Mouse (Mus musculus): Measurements from ENCODE around the gene Creb5. TPM values are rescaled to one million over a fixed set of nuclear protein-coding genes. Genes with fewer than 3 reads are reported as not detected.

Creb5 gene
- polyA plus RNA-seq, 1 experiment: 6.1 TPM

DNA sequence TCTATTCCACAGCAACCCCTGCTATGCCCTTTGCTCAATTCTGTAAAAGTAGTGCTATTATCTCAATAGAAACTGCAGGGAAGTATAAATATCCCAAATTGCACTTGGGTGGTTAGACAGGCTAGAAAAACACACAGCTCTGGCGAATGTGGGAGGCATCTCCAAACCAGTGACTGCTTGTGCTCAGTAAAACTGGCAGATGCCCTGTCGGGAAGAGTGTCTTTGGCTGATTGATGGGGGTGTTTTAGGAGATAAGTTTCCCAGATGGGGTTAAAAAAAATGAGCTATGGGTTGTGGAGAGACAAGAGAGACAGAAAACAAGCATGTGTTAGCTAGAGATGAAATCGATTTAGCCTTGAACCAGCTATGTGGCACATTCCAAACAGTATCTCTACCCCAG is 163.4 kb downstream of the Creb5 start:
- H3K27ac ChIP-seq (ENCODE audit: insufficient read depth, low read length): no peak overlapping the region
- H3K9ac ChIP-seq (ENCODE audit: low read depth, poor library complexity, severe bottlenecking): no peak overlapping the region
- H3K27me3 ChIP-seq (ENCODE audit: control insufficient read depth, insufficient read depth, low read length, poor library complexity, severe bottlenecking): no peaks in the 10 kb centered on the region
- TF ChIP-seq POLR2A (IDR thresholded peaks at IDR 0.05; ENCODE audit: insufficient read depth, low read length): no peak
- no peak for TF ChIP-seq CTCF (IDR thresholded peaks at IDR 0.05; ENCODE audit: low read depth, low read length)
- no peak for TF ChIP-seq EP300 (IDR thresholded peaks at IDR 0.05; ENCODE audit: insufficient read depth, low read depth, low read length)
- H3K4me1 ChIP-seq (ENCODE audit: control insufficient read depth, insufficient read depth, low read length): peaks cover 2% of the 10 kb centered on the region
- H3K4me3 ChIP-seq (ENCODE audit: low read depth, low read length): no peak overlapping the region
- H3K36me3 ChIP-seq (ENCODE audit: control insufficient read depth, insufficient read depth, low read length, poor library complexity, severe bottlenecking): no peaks in the 10 kb centered on the region
- H3K9me3 ChIP-seq (replicated peaks; ENCODE audit: control insufficient read depth, insufficient read depth, low read length, poor library complexity, severe bottlenecking): no peaks in the 10 kb centered on the region

DNA sequence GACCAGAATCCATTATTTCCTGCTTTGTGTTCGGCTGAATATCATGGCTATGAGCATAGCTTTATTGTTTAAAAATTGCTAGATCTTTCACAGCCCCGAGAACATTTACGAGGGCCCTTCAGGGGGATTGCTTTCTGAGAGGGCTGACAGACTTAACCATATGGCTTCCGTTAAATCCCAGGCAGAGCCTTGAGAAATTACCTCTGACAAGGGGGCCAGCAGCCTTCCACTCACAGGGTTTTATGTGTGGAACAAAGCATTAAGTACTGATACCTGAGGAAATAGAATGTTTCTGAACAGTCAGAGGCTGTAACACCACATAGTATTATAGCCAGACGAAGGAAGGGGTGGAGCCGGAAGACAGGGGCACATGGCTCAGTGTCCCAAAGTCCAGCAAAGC is 165.2 kb downstream of the Creb5 start:
- H3K27me3 ChIP-seq (ENCODE audit: control insufficient read depth, insufficient read depth, low read length, poor library complexity, severe bottlenecking): no peaks in the 10 kb centered on the region
- H3K27ac ChIP-seq (ENCODE audit: insufficient read depth, low read length): no peak overlapping the region
- H3K36me3 ChIP-seq (ENCODE audit: control insufficient read depth, insufficient read depth, low read length, poor library complexity, severe bottlenecking): no peaks in the 10 kb centered on the region
- no peak overlapping the region for H3K4me3 ChIP-seq (ENCODE audit: low read depth, low read length)
- H3K9ac ChIP-seq (ENCODE audit: low read depth, poor library complexity, severe bottlenecking): no peak overlapping the region
- H3K4me1 ChIP-seq (ENCODE audit: control insufficient read depth, insufficient read depth, low read length): peaks cover 2% of the 10 kb centered on the region
- TF ChIP-seq POLR2A (IDR thresholded peaks at IDR 0.05; ENCODE audit: insufficient read depth, low read length) (no peak), CTCF (IDR thresholded peaks at IDR 0.05; ENCODE audit: low read depth, low read length) (no peak), EP300 (IDR thresholded peaks at IDR 0.05; ENCODE audit: insufficient read depth, low read depth, low read length) (no peak)
- no peaks in the 10 kb centered on the region for H3K9me3 ChIP-seq (replicated peaks; ENCODE audit: control insufficient read depth, insufficient read depth, low read length, poor library complexity, severe bottlenecking)

DNA sequence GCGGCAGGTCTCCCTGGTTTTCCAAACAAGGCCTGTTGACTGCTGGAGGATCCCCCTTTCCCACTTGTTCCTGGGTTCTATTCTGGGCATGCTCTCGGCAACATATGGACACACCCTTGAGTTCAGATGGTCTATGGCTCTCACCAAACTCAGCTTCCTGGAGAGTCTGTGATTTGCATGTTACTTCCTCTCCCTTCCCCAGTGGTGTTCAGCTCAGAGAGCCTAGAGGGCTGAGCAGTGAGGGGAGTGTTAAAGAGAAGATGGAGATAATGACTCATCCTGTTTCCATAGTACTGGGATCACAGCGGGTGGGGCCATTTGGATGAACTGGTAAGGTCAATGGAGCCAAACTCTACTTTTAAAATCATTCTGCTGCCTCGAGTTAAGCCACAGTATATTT is 168.4 kb downstream of the Creb5 start:
- Histone ChIP-seq H3K36me3 (ENCODE audit: control insufficient read depth, insufficient read depth, low read length, poor library complexity, severe bottlenecking) (no peaks in the 10 kb centered on the region), H3K9me3 (replicated peaks; ENCODE audit: control insufficient read depth, insufficient read depth, low read length, poor library complexity, severe bottlenecking) (no peaks in the 10 kb centered on the region), H3K4me3 (ENCODE audit: low read depth, low read length) (no peak overlapping the region), H3K9ac (ENCODE audit: low read depth, poor library complexity, severe bottlenecking) (no peak overlapping the region), H3K27ac (ENCODE audit: insufficient read depth, low read length) (no peak overlapping the region), H3K27me3 (ENCODE audit: control insufficient read depth, insufficient read depth, low read length, poor library complexity, severe bottlenecking) (no peaks in the 10 kb centered on the region), H3K4me1 (ENCODE audit: control insufficient read depth, insufficient read depth, low read length) (peaks cover 2% of the 10 kb centered on the region)
- no peak for TF ChIP-seq CTCF (IDR thresholded peaks at IDR 0.05; ENCODE audit: low read depth, low read length)
- TF ChIP-seq POLR2A (IDR thresholded peaks at IDR 0.05; ENCODE audit: insufficient read depth, low read length): no peak
- TF ChIP-seq EP300 (IDR thresholded peaks at IDR 0.05; ENCODE audit: insufficient read depth, low read depth, low read length): no peak

DNA sequence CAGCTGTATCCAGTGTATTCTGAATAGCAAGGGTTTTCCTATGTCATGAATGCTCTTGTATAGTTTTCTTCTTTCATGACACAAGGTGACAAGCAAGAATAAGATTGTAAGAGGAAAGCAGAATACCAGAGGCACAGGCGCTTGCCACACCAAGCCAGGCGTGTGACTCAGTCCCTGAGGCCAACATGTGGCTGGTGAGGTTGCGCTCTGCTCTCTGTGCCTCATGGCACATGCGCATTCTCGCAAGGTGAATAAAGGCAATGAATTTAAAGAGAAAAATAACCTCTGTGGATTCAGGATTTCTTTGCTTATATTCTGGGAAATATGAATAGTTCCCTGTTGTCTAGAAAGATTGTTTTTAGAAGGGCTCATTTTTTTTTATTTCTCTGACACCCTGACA is 169.0 kb downstream of the Creb5 start:
- Histone ChIP-seq H3K9me3 (replicated peaks; ENCODE audit: control insufficient read depth, insufficient read depth, low read length, poor library complexity, severe bottlenecking) (no peaks in the 10 kb centered on the region), H3K27me3 (ENCODE audit: control insufficient read depth, insufficient read depth, low read length, poor library complexity, severe bottlenecking) (no peaks in the 10 kb centered on the region), H3K4me1 (ENCODE audit: control insufficient read depth, insufficient read depth, low read length) (peaks cover 2% of the 10 kb centered on the region), H3K27ac (ENCODE audit: insufficient read depth, low read length) (no peak overlapping the region), H3K36me3 (ENCODE audit: control insufficient read depth, insufficient read depth, low read length, poor library complexity, severe bottlenecking) (no peaks in the 10 kb centered on the region), H3K9ac (ENCODE audit: low read depth, poor library complexity, severe bottlenecking) (no peak overlapping the region), H3K4me3 (ENCODE audit: low read depth, low read length) (no peak overlapping the region)
- no peak for TF ChIP-seq CTCF (IDR thresholded peaks at IDR 0.05; ENCODE audit: low read depth, low read length)
- no peak for TF ChIP-seq POLR2A (IDR thresholded peaks at IDR 0.05; ENCODE audit: insufficient read depth, low read length)
- no peak for TF ChIP-seq EP300 (IDR thresholded peaks at IDR 0.05; ENCODE audit: insufficient read depth, low read depth, low read length)

DNA sequence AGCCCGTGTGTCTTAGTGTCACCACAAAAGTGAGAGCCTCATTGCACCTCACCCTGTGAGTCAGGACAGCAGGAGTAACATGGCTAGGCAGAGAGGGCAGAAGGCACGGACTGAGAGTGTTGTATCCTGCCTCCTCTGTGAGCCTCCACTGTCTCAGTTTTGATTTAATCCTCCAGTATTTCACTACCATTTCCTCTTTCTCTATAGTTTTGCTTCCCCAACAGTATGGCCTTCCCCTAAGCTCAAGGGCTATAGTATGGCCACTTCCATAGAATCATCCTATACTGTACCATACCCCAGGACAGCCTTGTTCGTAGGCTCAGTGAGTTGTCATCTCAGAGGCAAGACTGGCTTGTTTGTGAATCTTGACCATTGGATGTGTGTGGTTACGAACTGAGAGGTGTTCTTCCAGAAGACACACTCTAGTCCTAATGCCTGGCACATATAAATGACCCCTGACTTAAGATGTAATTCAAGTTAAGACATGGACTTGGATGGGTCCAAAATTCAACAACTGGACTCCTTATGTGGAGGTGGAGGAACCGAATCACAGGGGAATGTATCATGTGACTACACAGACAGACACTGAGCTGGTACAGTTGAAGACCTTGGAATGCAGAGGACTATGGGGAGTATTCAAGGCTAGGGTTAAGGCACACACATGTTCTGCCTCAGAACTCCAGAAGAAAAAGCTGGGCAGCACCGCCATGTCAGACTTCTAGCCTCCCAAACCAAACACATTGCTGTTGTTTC is 173.1 kb downstream of the Creb5 start:
- no peak overlapping the region for H3K27ac ChIP-seq (ENCODE audit: insufficient read depth, low read length)
- H3K4me1 ChIP-seq (ENCODE audit: control insufficient read depth, insufficient read depth, low read length): peaks cover 2% of the 10 kb centered on the region
- H3K36me3 ChIP-seq (ENCODE audit: control insufficient read depth, insufficient read depth, low read length, poor library complexity, severe bottlenecking): no peaks in the 10 kb centered on the region
- no peak overlapping the region for H3K9ac ChIP-seq (ENCODE audit: low read depth, poor library complexity, severe bottlenecking)
- TF ChIP-seq POLR2A (IDR thresholded peaks at IDR 0.05; ENCODE audit: insufficient read depth, low read length) (no peak), EP300 (IDR thresholded peaks at IDR 0.05; ENCODE audit: insufficient read depth, low read depth, low read length) (no peak), CTCF (IDR thresholded peaks at IDR 0.05; ENCODE audit: low read depth, low read length) (no peak)
- no peaks in the 10 kb centered on the region for H3K27me3 ChIP-seq (ENCODE audit: control insufficient read depth, insufficient read depth, low read length, poor library complexity, severe bottlenecking)
- no peaks in the 10 kb centered on the region for H3K9me3 ChIP-seq (replicated peaks; ENCODE audit: control insufficient read depth, insufficient read depth, low read length, poor library complexity, severe bottlenecking)
- no peak overlapping the region for H3K4me3 ChIP-seq (ENCODE audit: low read depth, low read length)

DNA sequence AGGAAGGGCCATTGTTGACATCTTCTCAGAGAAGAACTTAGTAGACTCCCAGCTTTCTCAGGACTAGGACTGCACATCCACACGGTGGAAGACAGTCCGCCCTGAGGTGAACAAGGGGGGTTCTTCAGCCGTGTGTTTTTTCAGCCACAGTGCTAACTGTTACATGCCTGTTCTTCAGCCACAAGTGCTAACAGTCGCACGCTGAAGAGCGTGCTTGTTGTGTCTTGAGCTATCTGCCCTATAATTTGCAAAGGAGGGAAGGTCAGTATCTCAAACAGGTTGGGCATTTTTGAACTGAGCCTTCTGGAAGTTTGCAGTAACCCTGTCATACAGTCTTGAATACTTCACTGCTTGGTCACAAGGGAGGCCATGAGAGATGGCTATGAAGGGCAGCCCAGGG is 174.0 kb downstream of the Creb5 start:
- TF ChIP-seq EP300 (IDR thresholded peaks at IDR 0.05; ENCODE audit: insufficient read depth, low read depth, low read length): no peak
- no peak for TF ChIP-seq CTCF (IDR thresholded peaks at IDR 0.05; ENCODE audit: low read depth, low read length)
- TF ChIP-seq POLR2A (IDR thresholded peaks at IDR 0.05; ENCODE audit: insufficient read depth, low read length): no peak
- no peak overlapping the region for H3K9ac ChIP-seq (ENCODE audit: low read depth, poor library complexity, severe bottlenecking)
- H3K27me3 ChIP-seq (ENCODE audit: control insufficient read depth, insufficient read depth, low read length, poor library complexity, severe bottlenecking): no peaks in the 10 kb centered on the region
- no peaks in the 10 kb centered on the region for H3K4me1 ChIP-seq (ENCODE audit: control insufficient read depth, insufficient read depth, low read length)
- no peak overlapping the region for H3K4me3 ChIP-seq (ENCODE audit: low read depth, low read length)
- H3K27ac ChIP-seq (ENCODE audit: insufficient read depth, low read length): no peak overlapping the region
- no peaks in the 10 kb centered on the region for H3K36me3 ChIP-seq (ENCODE audit: control insufficient read depth, insufficient read depth, low read length, poor library complexity, severe bottlenecking)
- no peaks in the 10 kb centered on the region for H3K9me3 ChIP-seq (replicated peaks; ENCODE audit: control insufficient read depth, insufficient read depth, low read length, poor library complexity, severe bottlenecking)

Measured in ES-Bruce4 (cell line).